Mouse (Mus musculus) kidney, embryonic 14.5 days (tissue): ENCODE measurements at regions not wholly inside any gene's neighbourhood (a gene's known extent, or its start where the extent isn't known, plus 50 kb on each side); places are given as distances from the start of the nearest gene placed in this dataset.

Experiments used
- ATAC-seq: fragments of 200-750 bp; cut with Nextera tagmentation; 2 replicates; pipeline ENCODE4 v1.8.0; 2017; ENCODE audit warnings: moderate number of reproducible peaks, mild to moderate bottlenecking, moderate TSS enrichment, moderate library complexity; ENCODE audit not compliant: low FRiP score, low TSS enrichment
- H3K27ac ChIP-seq: fragments of 300-500 bp; sonication (generic); 2 replicates; pipeline ENCODE4 v1.5.1; 2014; ENCODE audit warnings: low read depth, mild to moderate bottlenecking, low read length, moderate library complexity, mixed read lengths
- H3K27me3 ChIP-seq: fragments of 300-500 bp; sonication (generic); 2 replicates; pipeline ENCODE4 v1.6.1; 2014; ENCODE audit warnings: mild to moderate bottlenecking, low read length; ENCODE audit not compliant: control insufficient read depth, insufficient read depth
- H3K36me3 ChIP-seq: fragments of 300-500 bp; sonication (generic); 2 replicates; pipeline ENCODE4 v1.6.1; 2014; ENCODE audit warnings: low read length, mixed read lengths; ENCODE audit not compliant: control insufficient read depth, insufficient read depth
- H3K4me1 ChIP-seq: fragments of 300-500 bp; sonication (generic); 2 replicates; pipeline ENCODE4 v1.6.1; 2014; ENCODE audit warnings: low read length, mixed read lengths; ENCODE audit not compliant: control insufficient read depth, insufficient read depth
- H3K4me2 ChIP-seq: fragments of 300-500 bp; sonication (generic); replicated peaks from 2 replicates; pipeline ENCODE4 v1.6.1; 2014; ENCODE audit warnings: low read depth, mild to moderate bottlenecking, low read length
- H3K4me3 ChIP-seq: fragments of 300-500 bp; sonication (generic); 2 replicates; pipeline ENCODE4 v1.5.1; 2014; ENCODE audit warnings: mild to moderate bottlenecking, low read length
- H3K9ac ChIP-seq: fragments of 300-500 bp; sonication (generic); 2 replicates; pipeline ENCODE4 v1.6.1; 2014; ENCODE audit warnings: low read depth, mild to moderate bottlenecking, low read length, moderate library complexity
- H3K9me3 ChIP-seq: fragments of 300-500 bp; sonication (generic); 2 replicates; pipeline ENCODE4 v1.6.1; 2016; ENCODE audit warnings: low read length; ENCODE audit not compliant: control insufficient read depth
- WGBS: fragments of 180-500 bp; shearing (Covaris S2); extraction: QIAGEN DNeasy Blood & Tissue Kit; methylation state at CpG from one replicate; pipeline ENCODE4 v1.1.7; 2014; 5-methylcytosine and 5-hydroxymethylcytosine counted together

DNA sequence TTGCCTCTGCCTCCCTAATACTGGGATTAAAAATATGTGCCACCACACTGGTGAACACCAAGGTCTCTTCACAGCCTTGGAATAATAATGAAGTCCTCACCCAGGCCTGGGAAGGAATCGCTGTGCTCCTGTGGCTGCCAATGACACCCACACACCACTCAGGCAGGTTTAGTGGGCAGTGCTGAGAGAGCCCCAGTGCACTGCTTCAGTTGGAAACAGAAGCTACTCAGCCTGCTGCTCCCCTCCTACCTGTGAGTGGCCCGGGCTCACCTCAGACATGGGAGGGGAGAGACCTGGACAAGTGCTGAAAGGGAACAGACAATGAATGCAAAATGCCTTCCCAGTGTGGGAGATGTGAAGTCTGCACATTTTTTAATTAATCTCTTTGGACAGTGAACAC, 188.8 kb upstream of the Ppp2r2d start:
- 88% methylated on average over 2 of the region's 2 CpGs for WGBS
- Histone ChIP-seq H3K27ac (no peak overlapping the region), H3K27me3 (no peaks in the 10 kb centered on the region), H3K36me3 (no peaks in the 10 kb centered on the region), H3K4me3 (no peak overlapping the region), H3K4me1 (no peaks in the 10 kb centered on the region), H3K9ac (no peak overlapping the region), H3K9me3 (no peaks in the 10 kb centered on the region), H3K4me2 (no peak overlapping the region)
- no peak for ATAC-seq

DNA sequence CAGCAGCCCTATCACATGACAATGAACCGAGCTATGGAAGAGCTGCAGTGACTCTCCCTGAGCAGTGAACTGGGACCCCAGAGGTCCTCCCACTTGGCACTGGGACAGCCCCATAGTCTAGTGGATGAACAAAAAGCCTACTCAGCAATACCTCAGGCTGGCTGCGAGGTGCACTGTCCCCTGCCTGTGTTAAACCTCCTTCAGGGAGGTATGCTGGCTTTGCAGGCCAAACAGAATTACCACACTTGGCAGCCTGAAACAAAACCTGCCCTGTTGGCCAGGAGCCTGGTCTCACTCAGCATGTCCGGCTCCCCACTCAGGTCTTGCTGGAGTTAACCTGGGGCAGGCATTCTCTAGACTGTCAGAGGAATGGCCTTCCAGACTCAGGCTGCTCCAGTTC, 189.9 kb upstream of the Ppp2r2d start:
- no peak overlapping the region for H3K4me3 ChIP-seq
- 49% methylated on average over 3 of the region's 3 CpGs for WGBS
- no peak for ATAC-seq
- H3K9ac ChIP-seq, result no peak overlapping the region
- H3K27ac ChIP-seq, result no peak overlapping the region
- H3K9me3 ChIP-seq, result no peaks in the 10 kb centered on the region
- no peaks in the 10 kb centered on the region for H3K4me1 ChIP-seq
- H3K4me2 ChIP-seq, result no peak overlapping the region
- H3K36me3 ChIP-seq, result no peaks in the 10 kb centered on the region
- no peaks in the 10 kb centered on the region for H3K27me3 ChIP-seq

DNA sequence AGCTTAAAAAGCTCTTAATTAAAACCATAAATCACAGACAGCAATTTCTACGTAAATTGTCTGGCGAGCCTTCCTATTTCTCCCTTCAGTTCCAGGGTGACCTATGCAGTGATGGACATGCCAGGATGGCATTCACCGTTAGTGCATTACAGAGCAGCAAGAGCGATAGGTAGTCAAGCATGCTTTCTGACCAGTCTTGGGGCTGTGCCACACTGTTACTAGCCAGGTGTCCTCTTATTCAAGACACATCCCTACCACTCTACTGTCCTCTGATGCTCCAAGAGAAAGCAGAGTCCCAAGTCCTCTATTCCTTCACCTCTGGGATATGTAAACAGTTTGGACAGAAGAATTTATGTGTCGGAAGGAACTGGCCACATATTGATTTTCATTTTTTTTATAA, 194.9 kb upstream of the Ppp2r2d start:
- WGBS, result 83% methylated on average over 5 of the region's 5 CpGs
- ATAC-seq, result no peak
- H3K4me1 ChIP-seq, result no peaks in the 10 kb centered on the region

DNA sequence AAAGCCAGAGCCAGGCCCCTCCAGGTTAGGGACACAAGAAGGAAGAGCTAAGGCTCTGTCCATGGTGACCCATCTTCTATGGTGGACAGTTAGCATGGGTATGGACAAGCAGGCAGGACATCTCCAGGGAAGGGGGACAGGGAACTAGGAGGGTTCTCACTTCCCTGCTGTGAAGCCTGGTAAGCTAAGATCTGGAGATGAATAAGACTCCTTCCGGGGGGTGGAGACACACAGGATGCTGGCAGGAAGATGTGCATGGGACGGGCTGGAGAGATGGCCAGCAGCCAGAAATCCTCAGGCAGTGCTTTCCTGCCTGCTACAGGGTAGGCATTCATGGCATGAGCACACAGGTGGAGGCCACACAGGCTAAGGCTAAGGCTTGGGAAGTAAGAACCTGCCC, 198.2 kb upstream of the Ppp2r2d start:
- Histone ChIP-seq H3K4me2 (no peak overlapping the region), H3K27ac (no peak overlapping the region), H3K9ac (no peak overlapping the region), H3K36me3 (no peaks in the 10 kb centered on the region), H3K27me3 (no peaks in the 10 kb centered on the region), H3K9me3 (no peaks in the 10 kb centered on the region), H3K4me1 (no peaks in the 10 kb centered on the region), H3K4me3 (no peak overlapping the region)
- ATAC-seq, result no peak
- WGBS, result 73% methylated on average over 2 of the region's 2 CpGs

More for the DNA sequence above, 194.9 kb upstream of the Ppp2r2d start:
- no peak overlapping the region for H3K4me2 ChIP-seq
- H3K9me3 ChIP-seq, result no peaks in the 10 kb centered on the region
- no peak overlapping the region for H3K27ac ChIP-seq
- no peak overlapping the region for H3K9ac ChIP-seq
- H3K27me3 ChIP-seq, result no peaks in the 10 kb centered on the region
- H3K36me3 ChIP-seq, result no peaks in the 10 kb centered on the region
- no peak overlapping the region for H3K4me3 ChIP-seq

DNA sequence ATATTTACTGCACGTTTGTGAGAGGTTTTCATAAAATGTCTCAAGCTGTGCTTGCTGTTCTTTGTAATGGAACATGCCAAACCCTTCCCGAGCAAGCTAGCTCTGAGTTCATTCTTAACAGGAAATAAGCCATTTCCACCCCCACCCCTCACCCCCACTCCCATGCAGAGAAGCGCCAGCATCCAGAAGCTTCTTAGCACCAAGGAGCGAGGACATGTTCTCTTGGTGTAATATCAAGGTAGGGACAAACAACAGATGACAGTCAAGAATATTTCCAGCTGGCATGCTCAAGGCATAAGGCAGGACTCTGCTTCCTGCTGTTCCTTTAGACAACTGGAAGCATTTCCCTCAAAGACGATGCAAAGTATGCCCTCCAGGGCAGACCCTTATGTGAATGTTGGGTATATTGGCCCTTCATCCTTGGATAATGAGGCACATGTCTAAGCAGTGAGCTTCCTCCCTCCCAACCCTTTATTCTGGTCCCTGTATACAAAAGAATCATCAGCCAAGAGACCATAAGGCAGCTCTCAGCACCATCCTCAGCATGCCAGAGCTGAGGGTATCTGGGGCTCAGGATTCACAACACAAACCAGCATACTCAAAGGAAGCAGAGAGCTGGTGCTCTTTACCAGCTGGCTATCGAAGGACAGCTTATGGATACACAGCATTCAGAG, 205.2 kb upstream of the Ppp2r2d start:
- no peaks in the 10 kb centered on the region for H3K9me3 ChIP-seq
- H3K27me3 ChIP-seq, result no peaks in the 10 kb centered on the region
- H3K36me3 ChIP-seq, result no peaks in the 10 kb centered on the region
- H3K27ac ChIP-seq, result no peak overlapping the region
- H3K9ac ChIP-seq, result no peak overlapping the region
- 67% methylated on average over 6 of the region's 6 CpGs for WGBS
- no peak for ATAC-seq
- H3K4me3 ChIP-seq, result no peak overlapping the region
- no peaks in the 10 kb centered on the region for H3K4me1 ChIP-seq
- no peak overlapping the region for H3K4me2 ChIP-seq

DNA sequence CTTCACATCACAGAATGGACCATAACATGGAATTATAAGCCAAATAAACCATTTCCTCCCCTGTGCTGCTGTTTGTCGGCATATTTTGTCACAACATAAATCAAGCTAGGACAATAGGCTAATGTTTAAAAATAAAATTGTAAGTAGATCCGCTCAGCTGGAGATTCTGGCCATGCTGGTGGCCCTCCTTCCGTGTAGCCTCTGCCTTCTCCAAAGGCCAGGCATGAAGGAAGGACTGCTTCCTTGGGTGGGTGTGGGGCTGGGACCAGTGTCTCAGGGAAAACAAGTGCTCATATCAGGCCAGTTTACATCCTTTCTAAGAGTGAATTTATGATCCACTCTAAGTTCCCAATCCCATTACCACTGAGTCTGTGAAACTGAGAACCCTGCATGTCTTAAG, 206.3 kb upstream of the Ppp2r2d start:
- H3K4me3 ChIP-seq, result no peak overlapping the region
- H3K4me1 ChIP-seq, result no peaks in the 10 kb centered on the region
- H3K27me3 ChIP-seq, result no peaks in the 10 kb centered on the region
- H3K27ac ChIP-seq, result no peak overlapping the region
- no peak for ATAC-seq
- 53% methylated on average over 3 of the region's 3 CpGs for whole genome bisulfite sequencing
- H3K9ac ChIP-seq, result no peak overlapping the region
- H3K9me3 ChIP-seq, result no peaks in the 10 kb centered on the region
- no peak overlapping the region for H3K4me2 ChIP-seq
- no peaks in the 10 kb centered on the region for H3K36me3 ChIP-seq

DNA sequence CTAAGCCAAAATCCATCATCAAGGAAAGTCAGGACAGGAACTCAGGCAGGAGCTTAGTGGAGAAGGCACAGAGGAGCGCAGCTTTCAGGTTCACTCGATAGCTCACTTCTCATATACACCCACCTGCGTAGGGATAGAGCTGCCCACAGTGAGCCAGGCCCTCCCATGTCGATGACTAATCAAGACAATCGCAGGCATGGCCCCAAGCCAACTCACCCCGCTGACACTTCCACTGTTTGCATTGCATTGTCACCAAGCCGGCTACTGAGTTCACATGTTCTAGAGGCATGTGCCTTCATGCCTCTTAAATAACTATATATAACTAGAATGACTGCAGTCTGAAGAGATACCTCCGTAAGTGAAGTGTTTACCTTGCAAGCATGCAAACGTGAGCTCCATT, 219.8 kb upstream of the Ppp2r2d start:
- WGBS, result 84% methylated on average over 9 of the region's 9 CpGs
- no peaks in the 10 kb centered on the region for H3K27me3 ChIP-seq
- no peak for ATAC-seq

DNA sequence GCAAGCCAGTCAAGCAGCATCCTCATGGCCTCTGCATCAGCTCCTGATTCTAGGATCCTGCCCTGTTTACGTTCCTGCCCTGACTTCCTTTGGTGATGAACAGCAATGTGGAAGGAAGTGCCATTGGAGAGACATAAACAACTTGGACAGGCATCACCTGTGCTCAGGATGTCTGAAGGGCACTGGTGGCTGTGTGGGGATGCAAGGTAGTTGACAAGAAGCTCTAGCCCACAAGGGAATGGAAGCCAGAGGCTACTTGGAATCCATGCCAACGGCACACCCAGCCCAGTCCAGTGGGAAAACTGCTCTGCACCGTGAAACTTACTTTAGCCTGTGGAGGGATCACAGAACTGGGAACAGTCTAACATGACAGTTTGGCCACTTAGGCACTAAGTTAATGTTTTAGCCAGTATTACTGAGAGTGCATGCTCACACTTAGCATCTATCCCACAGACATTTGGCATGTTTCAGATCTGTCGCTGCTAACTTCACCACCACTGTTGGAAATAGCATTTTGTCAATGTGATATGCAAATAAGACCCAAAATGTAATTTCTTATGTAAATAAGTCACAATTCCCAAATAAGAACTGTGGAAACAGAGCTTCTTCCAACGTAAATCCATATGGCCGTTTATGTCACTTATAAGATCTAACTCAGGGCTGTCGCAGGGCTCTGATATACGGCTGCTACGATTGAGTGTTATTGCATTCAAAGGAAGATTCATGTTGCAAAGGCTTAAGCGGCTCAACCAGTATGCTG, 223.5 kb upstream of the Tcerg1l start:
- no peaks in the 10 kb centered on the region for H3K36me3 ChIP-seq
- no peak overlapping the region for H3K4me2 ChIP-seq
- no peak for ATAC-seq
- no peaks in the 10 kb centered on the region for H3K4me1 ChIP-seq
- no peak overlapping the region for H3K9ac ChIP-seq
- no peak overlapping the region for H3K4me3 ChIP-seq
- H3K27ac ChIP-seq, result no peak overlapping the region
- no peaks in the 10 kb centered on the region for H3K9me3 ChIP-seq
- no peaks in the 10 kb centered on the region for H3K27me3 ChIP-seq
- 71% methylated on average over 10 of the region's 10 CpGs for WGBS

More for the DNA sequence above, 219.8 kb upstream of the Ppp2r2d start:
- Histone ChIP-seq H3K4me3 (no peak overlapping the region), H3K4me2 (no peak overlapping the region), H3K9me3 (no peaks in the 10 kb centered on the region), H3K27ac (no peak overlapping the region), H3K4me1 (no peaks in the 10 kb centered on the region), H3K36me3 (no peaks in the 10 kb centered on the region), H3K9ac (no peak overlapping the region)

DNA sequence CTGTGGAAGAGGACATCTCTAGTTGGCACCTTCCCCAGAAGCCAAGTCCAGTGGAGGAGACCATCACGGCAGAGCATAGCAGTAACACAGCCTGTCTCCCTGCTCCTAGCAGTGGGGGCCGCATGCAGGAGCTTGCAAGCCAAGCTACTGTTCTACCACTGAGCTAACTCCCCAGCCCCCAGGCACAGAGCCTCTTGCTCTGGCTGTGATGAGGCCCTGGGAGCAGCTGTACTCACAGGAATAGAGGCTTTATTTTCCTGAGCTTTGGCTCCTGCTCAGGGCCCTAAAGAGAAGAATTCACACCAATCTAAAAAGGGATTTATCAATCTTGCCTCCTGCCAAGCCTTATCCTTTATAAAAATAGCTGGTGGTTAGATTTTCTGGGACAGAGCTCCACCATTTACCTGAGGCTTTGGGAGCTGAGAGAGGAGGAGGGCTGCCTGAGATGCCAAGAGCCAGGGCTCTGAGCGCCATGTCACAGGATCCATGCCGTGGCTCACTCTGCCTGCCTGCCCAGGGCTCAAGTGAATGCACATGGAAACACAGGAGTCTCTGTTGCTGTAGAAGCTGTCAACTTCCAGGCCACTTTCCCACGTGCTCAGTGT, 222.7 kb upstream of the Tcerg1l start:
- Histone ChIP-seq H3K27me3 (no peaks in the 10 kb centered on the region), H3K9me3 (no peaks in the 10 kb centered on the region), H3K4me1 (no peaks in the 10 kb centered on the region), H3K27ac (no peak overlapping the region), H3K4me3 (no peak overlapping the region), H3K4me2 (no peak overlapping the region), H3K36me3 (no peaks in the 10 kb centered on the region), H3K9ac (no peak overlapping the region)
- no peak for ATAC-seq
- 62% methylated on average over 5 of the region's 5 CpGs for WGBS
